Mouse (Mus musculus): ENCODE data around the gene Polr2e. TPM values are rescaled to one million over a fixed set of nuclear protein-coding genes. Genes with fewer than 3 reads are reported as not detected.
"Not testable (repeated sequence)": the region's sequence is repeated elsewhere in the genome, so short reads cannot be mapped to it uniquely, and the experiment has no call there.

Polr2e gene
- total RNA-seq, 2 experiments from 2014 or later, result 66.9 to 68.9 TPM

DNA sequence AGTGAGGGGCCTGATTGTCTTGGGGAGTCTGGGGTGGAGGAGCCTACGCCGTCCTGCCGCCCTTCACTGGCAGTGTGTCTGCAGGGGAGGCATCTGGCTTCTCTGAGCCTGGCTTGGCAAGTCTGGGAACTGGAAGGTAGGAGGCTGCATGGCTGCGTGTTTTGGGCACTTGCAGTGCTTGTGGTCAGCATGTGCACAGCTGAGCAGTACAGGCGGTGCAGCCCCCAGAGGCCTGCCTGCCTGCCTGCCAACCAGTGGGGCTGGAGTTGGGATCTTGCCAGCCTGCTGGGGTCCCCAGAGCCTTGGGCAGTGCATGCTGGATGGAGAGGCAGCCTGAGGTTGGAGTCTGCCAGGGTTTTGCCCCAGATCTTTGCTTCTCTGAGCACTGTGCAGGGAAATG is 23.5 kb upstream of the Polr2e start:
- intact Hi-C loops (cut with DNase I), result no loop called here
- DNase-seq (ENCODE audit: low spot score in 2 of 2), result no peak

DNA sequence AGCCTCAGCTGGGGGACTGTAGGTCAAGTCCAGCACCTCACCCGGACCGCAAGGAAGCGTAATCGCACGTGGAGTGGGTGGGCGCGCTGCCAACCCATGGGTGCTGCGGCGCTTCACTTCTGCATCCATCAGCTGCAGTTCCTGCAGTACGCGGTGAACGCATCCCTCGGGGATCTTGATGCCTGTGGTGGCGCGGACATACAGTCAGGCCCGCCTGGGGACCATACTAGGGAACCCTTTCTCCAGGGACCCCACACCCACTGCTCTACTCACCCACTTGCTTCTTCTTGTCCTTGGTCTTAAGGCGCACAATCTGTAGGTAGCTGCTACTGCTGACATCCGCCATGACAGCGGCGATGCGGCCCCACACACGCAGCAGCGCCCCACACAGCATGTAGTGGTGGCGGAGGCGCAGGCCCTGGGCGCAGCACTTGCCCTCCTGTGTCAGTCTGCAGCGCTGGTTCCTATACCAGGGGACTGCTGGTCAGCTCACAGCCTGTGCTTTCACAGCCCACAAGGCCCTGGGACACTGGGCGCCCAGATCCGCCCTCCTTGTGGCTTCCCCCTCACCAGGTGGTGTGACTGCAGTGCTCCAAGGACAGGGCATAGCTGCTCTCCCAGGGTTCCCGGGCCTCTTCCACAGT is 18.2 kb upstream of the Polr2e start:
- intact Hi-C loops (cut with DNase I), result no loop called here
- DNase-seq (ENCODE audit: low spot score in 2 of 2), result no peak

DNA sequence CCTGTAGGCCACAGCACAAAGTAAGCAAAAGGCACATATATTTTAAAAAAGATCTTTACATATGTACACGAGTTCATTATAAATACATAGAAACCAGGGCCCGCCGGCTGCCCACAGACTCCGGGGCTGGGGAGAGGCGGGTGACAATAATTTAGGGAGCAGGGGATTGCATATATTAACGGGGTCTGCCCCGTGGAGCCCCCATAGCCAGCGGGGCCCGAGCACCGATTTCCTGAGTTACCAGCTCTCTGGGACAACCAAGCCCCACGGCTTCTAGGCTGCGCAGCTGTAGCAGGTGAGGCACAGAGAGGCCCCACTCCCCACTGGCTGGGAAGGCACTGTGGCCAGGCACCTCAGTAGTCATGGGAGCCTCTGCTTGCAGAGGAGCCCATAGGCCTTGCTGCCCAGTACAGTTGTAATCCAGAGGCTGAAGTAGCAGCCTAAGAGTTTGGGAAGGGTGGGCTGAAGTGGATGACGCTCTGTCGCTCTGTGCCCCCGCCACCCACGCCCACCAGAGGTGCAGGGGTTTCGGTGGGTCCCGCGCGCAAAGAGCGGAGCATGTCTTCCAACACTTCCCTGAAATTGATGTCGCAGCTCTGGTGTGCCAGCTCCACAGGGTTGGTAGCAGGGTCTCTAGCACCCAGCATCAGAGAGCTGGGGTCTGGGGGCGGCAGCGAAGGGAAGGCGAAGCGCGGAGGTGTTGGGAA is 17.5 kb upstream of the Polr2e start:
- no peak for DNase-seq (ENCODE audit: low spot score in 2 of 2)
- intact Hi-C loops (cut with DNase I), result no loop called here

DNA sequence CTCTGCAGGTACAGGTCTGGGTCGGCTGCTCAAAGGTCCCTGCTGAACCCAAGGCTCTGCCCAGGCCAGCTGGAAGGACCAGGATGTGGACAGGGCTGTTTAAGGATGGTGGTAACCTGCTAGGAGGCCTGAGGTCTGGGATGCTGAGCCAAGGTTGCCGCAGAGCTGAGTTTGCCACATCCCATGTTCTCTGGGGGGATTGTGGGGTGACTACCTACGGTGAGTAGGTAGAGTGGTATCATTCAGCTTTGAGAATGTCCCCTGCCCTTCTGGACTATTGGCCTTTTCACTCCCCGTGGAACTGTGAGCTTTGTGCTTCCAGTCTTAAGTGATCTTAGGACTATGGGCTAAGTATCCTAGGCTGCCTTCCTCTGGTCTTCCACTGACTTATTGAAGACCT is 16.9 kb upstream of the Polr2e start:
- no peak for DNase-seq (ENCODE audit: low spot score in 2 of 2)
- intact Hi-C loops (cut with DNase I), result no loop called here

DNA sequence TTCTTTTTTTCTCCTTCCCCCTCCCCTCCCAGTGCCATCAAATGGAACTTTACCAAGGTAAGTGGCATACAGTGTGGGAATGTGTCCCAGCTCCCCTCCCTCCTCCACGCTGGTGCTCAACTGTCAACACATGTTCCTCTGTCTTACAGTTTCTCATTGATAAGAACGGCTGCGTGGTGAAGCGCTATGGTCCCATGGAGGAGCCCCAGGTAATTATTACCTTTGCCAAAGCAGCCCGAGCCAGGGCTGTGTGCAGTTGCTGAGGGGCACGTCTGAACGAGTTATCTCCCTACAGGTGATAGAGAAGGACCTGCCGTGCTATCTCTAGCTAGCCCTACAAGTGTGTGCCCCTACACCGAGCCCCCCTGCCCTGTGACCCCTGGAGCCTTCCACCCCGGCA is 16.3 kb upstream of the Polr2e start:
- no peak for DNase-seq (ENCODE audit: low spot score in 2 of 2)
- intact Hi-C loops (cut with DNase I), result no loop called here

DNA sequence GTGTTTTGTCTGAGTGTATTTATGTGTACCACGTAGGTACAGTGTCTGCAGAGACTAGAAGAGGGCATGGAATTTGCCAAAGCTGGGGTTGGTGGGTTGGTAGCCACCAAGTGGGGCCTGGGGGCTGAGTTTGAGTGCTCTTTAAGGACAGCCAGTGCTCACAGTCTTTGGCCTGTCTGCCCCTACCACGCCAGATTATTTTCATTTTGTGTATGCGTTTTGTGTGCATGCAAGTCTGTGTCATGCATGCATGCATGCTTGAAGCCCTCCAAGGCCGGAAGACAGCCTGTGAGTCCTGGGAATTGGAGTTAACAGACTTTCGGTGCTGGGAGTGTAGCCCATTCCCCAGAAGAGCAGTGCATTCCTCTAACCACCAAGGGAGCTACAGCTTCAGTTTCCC is 15.8 kb upstream of the Polr2e start:
- intact Hi-C loops (cut with DNase I), result no loop called here
- DNase-seq (ENCODE audit: low spot score in 2 of 2), result no peak

DNA sequence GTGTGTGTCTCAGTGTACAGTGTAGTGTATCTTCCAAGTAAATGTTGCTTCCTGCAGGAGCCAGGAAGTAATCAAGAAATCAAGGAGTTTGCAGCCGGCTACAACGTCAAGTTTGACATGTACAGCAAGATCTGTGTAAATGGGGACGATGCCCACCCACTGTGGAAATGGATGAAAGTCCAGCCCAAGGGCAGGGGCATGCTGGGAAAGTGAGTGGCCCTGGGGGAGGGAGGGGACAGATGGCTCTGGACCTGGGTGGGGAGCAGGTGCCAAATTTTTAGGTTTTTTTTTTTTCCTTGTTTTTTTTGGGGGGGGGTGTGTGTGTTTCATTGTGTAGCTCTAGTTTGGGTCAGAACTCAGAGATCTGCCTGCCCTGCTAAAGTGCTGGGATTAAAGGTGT is 15.3 kb upstream of the Polr2e start:
- not testable (repeated sequence) for DNase-seq (ENCODE audit: low spot score in 2 of 2)
- intact Hi-C loops (cut with DNase I), result loop anchor here (1.0 to 5.0 kb wide), 2 partner anchors 59 to 68 kb away; partner anchors contain the start of gene Cnn2

DNA sequence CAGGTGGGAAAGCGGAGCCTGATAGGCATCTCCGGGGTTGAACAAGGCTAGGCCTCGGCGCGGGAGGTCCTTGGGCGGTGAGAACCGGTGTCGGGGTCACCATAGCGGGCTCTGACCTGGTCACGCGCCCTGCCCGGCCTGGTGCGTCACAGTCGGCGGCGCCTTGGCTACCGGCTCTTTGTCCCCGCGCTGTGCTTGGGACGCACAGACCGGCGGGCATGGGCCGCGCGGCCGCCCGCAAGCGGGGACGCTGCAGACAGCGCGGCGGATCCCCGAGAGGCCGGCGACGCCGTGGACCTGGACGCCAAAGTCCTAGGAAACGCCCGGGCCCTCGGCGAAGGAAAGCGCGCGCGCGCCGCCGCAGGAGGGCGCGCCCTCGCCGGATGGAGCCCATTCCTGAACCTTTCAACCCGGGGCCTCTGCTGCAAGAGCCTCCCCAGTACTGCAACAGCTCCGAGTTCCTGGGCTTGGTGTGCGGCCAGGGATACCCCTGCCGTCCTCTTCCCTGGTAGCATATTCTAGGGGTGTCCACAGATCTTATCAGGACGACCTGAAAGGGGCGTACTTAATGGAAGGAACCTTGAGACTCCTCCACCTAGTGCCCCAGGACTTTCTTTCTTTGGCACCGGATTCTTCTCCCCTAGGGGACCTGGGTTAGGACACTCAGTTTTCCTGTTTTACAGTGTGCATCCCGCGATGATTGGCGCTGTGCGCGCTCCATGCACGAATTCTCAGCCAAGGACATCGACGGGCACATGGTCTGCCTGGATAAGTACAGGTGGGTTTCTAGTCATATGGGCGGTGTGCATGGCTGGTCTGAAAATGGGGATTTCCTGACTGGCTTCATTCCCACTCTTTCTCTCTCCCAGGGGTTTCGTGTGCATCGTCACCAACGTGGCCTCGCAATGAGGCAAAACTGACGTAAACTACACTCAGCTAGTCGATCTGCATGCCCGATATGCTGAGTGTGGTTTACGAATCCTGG is 14.5 kb upstream of the Polr2e start:
- intact Hi-C loops (cut with DNase I), result loop anchor here (1.0 to 5.0 kb wide), 2 partner anchors 60 to 67 kb away; partner anchors contain the start of gene Cnn2
- peak; percentile 60 to 62 for DNase-seq (ENCODE audit: low spot score in 2 of 2)

DNA sequence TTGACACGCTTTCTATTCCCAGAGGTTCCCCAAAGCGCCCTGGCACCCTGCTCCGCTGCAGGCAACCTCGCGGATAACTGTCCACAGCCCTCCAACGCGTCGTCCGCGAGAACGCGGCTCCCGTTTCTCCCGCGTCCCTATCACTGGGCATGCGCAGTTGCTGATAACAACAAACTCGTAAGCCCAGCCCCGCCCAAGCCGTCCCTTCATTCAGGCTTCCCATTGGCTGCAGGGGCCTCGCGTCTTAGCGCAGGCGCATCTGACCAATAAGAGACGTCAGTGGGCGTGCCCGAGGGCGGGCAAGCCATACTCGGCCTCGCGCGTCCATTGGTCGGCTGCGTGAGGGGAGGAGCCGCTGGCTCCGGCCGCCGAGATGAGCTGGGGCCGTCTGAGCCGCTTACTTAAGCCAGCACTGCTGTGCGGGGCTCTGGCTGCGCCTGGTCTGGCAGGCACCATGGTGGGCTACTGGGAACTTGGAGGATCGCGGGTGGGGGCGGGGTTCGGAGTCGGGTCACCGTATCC is 13.7 kb upstream of the Polr2e start:
- peak; percentile 100 for DNase-seq (ENCODE audit: low spot score in 2 of 2)
- intact Hi-C loops (cut with DNase I), result loop anchor here (5.0 kb wide), 1 partner anchor 66 kb away; the partner anchor contains the start of gene Cnn2

DNA sequence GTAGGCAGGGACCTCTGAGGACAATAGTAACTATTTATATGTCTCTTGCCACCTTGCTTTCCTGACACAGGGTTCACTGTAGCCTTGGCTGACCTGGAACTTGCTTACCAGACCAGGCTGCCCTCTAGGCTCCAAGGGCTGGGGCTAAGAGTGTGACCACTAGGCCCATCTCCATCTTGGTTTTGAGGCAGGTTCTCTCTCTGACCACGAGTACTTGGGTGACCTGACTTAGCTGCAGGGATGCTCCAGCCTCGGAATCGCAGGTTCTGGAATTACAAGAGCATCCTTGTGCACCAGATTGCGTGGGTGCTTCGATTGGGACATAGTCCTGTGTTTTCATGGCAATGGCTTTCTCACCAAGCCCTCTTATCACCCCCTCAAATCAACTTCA is 12.8 kb upstream of the Polr2e start:
- no peak for DNase-seq (ENCODE audit: low spot score in 2 of 2)
- intact Hi-C loops (cut with DNase I), result loop anchor here (5.0 kb wide), 1 partner anchor 65 kb away; the partner anchor contains the start of gene Cnn2

DNA sequence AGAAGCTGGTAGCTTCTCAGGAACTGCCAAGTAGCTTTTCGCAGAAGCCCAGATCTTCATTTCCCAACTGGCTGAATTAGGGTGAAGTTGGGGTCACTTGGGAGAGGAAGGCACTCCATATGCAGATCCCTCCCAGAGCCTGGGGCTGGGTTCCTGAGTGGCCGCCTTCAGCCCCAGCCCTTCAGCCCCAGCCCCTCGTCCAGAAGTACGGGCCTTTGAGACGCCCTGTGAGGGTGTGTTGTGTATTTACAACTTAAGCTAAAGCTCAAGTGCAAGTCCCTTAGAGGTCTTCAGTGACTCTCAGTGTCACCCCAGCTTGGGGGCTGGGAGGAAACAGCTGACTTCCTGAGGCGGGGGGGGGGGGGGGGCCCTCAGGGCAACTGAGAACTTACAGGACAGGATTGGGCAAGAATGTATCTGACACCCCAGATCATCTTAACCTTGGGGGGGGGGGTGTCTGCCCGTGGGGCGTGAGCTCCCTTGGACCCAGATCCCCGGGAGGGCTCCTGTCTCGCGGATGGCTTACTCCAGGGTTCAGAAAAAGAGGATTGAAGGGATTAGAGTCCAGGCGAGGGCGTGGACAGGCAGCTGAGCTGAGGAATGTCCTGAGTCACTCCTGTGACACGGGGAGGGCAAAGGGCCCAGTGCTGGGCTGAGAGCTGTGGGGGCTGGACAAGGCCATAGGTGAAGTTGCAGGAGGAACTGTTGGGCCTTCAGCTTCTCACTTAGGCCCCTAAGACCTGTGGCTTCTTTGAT is 12.2 kb upstream of the Polr2e start:
- intact Hi-C loops (cut with DNase I), result loop anchor here (5.0 kb wide), 1 partner anchor 64 kb away; the partner anchor contains the start of gene Cnn2
- DNase-seq (ENCODE audit: low spot score in 2 of 2), result no peak

DNA sequence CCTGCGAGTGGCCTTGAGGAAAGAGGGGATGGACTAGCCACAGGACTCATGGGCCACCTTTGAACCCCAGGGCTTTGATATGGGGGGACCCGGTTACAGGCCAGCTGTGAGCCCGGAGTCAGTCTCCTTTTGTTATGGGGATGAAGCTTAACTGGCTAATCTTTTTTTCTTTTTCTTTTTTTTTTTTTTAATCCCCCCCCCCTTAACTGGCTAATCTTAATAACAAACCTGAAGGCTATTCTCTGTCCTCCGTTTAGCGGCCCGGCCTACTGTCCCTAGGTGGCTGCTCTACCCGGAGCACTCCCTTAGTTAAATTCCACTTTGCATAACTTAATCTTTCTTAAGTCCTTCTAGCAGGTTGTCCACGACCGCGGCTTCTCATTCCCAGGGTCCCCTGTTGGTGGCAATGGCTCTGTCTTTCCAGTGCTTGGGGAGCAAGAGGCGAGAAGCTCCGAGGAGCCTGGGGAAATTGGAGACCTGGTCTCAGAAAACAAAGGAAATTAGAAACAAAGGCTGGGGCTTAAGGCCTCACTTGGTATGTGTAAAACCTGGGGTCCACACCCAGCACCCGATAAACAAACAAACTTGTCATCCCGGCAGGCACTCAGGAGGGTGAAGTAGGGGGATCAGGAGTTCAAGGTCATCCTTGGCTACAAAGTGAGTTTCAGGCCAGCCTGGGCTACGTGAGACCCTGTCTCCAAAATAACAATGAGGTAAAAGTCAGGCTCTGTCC is 11.5 kb upstream of the Polr2e start:
- DNase-seq (ENCODE audit: low spot score in 2 of 2), result no peak
- intact Hi-C loops (cut with DNase I), result loop anchor here (5.0 kb wide), 1 partner anchor 64 kb away; the partner anchor contains the start of gene Cnn2

DNA sequence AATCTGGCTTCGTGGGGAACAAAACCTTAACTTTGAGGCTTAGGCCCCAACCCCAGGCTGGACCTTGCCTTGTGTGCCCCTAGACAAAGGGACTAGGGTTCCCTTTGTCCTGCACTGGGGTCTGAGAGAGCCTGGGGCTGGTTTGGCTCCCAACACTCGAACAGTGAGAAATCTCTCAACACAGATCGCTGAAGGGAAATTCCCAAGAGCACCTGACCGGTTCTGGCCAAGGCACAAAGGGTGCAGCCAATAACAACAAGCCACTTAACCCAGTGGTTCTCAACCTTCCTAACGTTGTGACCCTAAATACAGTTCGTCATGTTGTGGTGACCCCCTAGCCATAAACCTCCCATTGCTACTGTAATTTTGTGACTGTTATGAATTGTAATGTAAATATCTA is 10.6 kb upstream of the Polr2e start:
- intact Hi-C loops (cut with DNase I), result loop anchor here (5.0 kb wide), 1 partner anchor 63 kb away; the partner anchor contains the start of gene Cnn2
- DNase-seq (ENCODE audit: low spot score in 2 of 2), result no peak

DNA sequence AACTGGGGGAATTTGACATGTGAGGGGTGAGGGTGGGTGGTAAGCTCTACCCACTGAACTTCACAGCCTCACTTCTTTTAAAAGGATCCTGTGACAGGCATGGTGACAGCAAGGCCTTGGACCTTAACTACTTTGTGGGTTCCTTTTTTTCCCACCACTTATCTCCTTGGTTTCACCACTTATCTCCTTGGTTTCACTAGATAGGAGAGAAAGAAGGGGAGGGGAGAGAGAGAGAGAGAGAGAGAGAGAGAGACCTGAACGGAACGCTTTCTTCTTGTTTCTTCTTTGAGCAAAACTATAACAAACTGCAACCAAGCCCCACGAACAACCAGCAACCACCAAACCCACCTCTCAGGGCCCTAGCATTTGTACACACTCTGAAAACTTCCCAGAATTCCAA is 9.2 kb upstream of the Polr2e start:
- DNase-seq (ENCODE audit: low spot score in 2 of 2), result no peak
- intact Hi-C loops (cut with DNase I), result no loop called here

DNA sequence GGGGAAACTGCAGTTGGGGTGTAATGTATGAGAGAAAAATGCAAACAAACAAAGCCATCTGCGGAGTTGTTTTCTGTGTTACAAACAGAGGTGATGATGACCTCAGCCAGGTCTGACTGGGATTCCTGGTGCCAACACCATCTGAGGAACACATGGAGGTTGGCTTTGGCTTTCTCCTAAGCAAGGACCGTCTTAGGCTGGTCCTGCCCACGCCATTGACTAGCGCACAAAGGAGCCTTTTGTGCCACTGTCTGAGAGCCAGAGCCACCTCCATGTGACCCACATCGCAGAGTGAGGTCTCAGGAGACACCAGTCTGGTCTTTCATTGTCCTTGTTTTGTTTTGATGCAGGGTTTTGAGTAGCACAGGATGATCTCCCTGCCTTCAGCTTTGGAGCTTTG is 8.8 kb upstream of the Polr2e start:
- intact Hi-C loops (cut with DNase I), result no loop called here
- DNase-seq (ENCODE audit: low spot score in 2 of 2), result no peak

DNA sequence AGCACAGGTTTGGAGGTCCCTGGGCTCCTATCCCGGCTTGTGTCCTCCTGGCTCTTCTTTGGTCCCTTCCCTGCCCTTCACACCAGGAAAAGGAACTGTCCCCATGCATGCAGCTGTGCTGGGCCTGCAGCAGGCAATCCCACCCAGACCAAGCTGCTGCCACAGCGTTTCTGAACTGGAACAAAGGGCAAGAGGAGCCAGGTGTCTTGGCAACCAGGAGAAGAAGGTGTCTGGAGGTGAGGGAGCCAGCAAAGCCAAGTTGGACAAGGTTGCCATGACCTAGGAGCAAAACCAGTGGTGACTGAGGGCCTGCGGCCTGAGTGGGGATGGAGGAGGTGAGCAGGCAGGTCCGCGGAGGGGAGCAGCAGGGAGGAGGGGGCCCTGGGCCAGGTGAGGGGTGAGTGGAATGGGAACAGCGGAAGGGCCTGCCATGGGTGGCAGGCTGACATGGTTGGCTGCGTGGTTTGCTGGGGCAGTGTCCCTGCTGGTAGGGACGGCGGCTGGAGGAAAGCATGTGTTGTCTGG is 7.5 kb upstream of the Polr2e start, which contains the start of gene Gpx4:
Gene Gpx4 (plus strand): TSS at position 126 of the 525 bp plus-strand sequence.
- DNase-seq (ENCODE audit: low spot score in 2 of 2), result no peak
- intact Hi-C loops (cut with DNase I), result no loop called here

DNA sequence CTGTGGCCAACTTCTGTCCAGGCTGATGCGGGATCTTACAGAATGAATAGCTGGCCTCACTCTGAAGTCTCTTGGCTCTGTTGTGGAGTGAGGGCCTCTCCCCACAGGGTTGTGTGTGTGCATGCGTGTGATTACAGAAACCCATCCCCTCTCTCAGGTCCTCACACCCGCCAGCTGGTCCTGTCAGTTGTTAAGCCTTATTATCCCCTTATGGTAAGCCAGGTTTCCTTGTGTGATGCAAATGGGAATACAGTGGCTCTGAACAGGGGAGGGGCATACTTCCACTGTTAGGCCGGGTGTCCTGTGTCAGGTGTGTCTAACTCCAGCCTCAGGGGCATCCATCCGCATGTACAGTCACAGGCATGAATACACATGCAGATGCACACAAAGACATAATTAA is 6.2 kb upstream of the Polr2e start:
- no peak for DNase-seq (ENCODE audit: low spot score in 2 of 2)
- intact Hi-C loops (cut with DNase I), result no loop called here

DNA sequence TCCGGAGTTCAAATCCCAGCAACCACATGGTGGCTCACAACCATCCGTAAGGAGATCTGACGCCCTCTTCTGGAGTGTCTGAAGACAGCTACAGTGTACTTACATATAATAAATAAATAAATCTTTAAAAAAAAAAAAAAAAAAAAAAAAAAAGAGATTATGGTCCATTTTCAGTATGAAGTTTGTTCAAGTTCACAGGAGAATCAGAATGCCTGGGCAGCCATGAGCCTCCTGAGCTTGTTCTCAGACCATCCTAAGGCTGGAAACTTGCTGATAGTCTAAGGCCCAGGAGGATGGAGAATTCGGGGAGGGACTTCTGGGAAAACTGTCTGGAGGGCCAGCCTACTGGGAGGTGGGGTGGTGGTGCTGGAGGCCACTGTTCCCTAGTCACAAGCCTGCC is 5.8 kb upstream of the Polr2e start:
- intact Hi-C loops (cut with DNase I); DNase-seq (ENCODE audit: low spot score in 2 of 2): not testable (repeated sequence)
